Mouse (Mus musculus) MEL (cell line): Measurements from ENCODE around the gene Aco2. TPM values are rescaled to one million over a fixed set of nuclear protein-coding genes. Genes with fewer than 3 reads are reported as not detected.

ENCODE experiments used
- DNase-seq: peaks from one replicate; pipeline ENCODE4 v3.0.0; 2011; ENCODE audit warnings: low read depth, low spot score
- H3K27ac ChIP-seq: 2 replicates; pipeline ENCODE4 v1.5.1; 2012; ENCODE audit warnings: low read depth, mild to moderate bottlenecking, control low read depth, low read length, moderate library complexity; ENCODE audit not compliant: control insufficient read depth
- H3K27me3 ChIP-seq, 2 experiments: fragments of 150-350 bp in 1 of 2; sonication (generic) in 1 of 2; 2 replicates each; pipeline ENCODE4 v1.6.1; 2012; ENCODE audit warnings: low read length in 2 of 2, mild to moderate bottlenecking in 2 of 2, improper control_type of control experiment in 1 of 2, moderate library complexity in 1 of 2; ENCODE audit not compliant: insufficient read depth in 2 of 2, control insufficient read depth in 1 of 2
- H3K36me3 ChIP-seq, 2 experiments: 2 replicates each; pipeline ENCODE4 v1.6.1; 2012 to 2014; ENCODE audit warnings: low read length in 2 of 2, improper control_type of control experiment in 1 of 2, inconsistent platforms in 1 of 2, mild to moderate bottlenecking in 1 of 2; ENCODE audit not compliant: insufficient read depth in 2 of 2, control insufficient read depth in 1 of 2
- H3K4me1 ChIP-seq, 2 experiments: fragments of 150-350 bp in 1 of 2; sonication (generic) in 1 of 2; 2 replicates each; pipeline ENCODE4 v1.6.1; 2012; ENCODE audit warnings: low read length in 2 of 2, improper control_type of control experiment in 1 of 2, mild to moderate bottlenecking in 1 of 2; ENCODE audit not compliant: insufficient read depth in 2 of 2, control insufficient read depth in 1 of 2
- H3K4me3 ChIP-seq, 2 experiments: fragments of 150-350 bp in 1 of 2; sonication (generic) in 1 of 2; 2 replicates each; pipeline ENCODE4 v1.5.1; 2012; ENCODE audit warnings: low read depth in 2 of 2, low read length in 2 of 2, mild to moderate bottlenecking in 2 of 2, moderate library complexity in 2 of 2, control low read depth in 1 of 2, improper control_type of control experiment in 1 of 2; ENCODE audit not compliant: control insufficient read depth in 1 of 2, insufficient read depth in 1 of 2
- H3K79me2 ChIP-seq: 2 replicates; pipeline ENCODE4 v1.6.1; 2012; ENCODE audit warnings: mild to moderate bottlenecking, low read length, moderate library complexity; ENCODE audit not compliant: control insufficient read depth, poor library complexity, insufficient read depth
- H3K9ac ChIP-seq: 2 replicates; pipeline ENCODE4 v1.6.1; 2012; ENCODE audit warnings: low read depth, mild to moderate bottlenecking, control low read depth, low read length, moderate library complexity; ENCODE audit not compliant: control insufficient read depth, poor library complexity, severe bottlenecking
- H3K9me3 ChIP-seq: fragments of 150-350 bp; sonication (generic); replicated peaks from 2 replicates; pipeline ENCODE4 v1.6.1; 2012; ENCODE audit warnings: mild to moderate bottlenecking, low read length, improper control_type of control experiment, moderate library complexity; ENCODE audit not compliant: insufficient read depth
- BHLHE40 ChIP-seq: IDR thresholded peaks from 2 replicates; pipeline ENCODE4 v1.6.1; 2012; ENCODE audit warnings: low read depth, mild to moderate bottlenecking, inconsistent platforms, low read length, improper control_type of control experiment, borderline replicate concordance
- CHD1 ChIP-seq: IDR thresholded peaks from 2 replicates; pipeline ENCODE4 v1.6.1; 2012; ENCODE audit warnings: low read depth, mild to moderate bottlenecking, inconsistent platforms, low read length, improper control_type of control experiment
- E2F4 ChIP-seq: IDR thresholded peaks from 2 replicates; pipeline ENCODE4 v1.6.1; 2011; ENCODE audit warnings: low read depth, low read length, improper control_type of control experiment, borderline replicate concordance
- ETS1 ChIP-seq: IDR thresholded peaks from 2 replicates; pipeline ENCODE4 v1.6.1; 2012; ENCODE audit warnings: low read depth, mild to moderate bottlenecking, inconsistent platforms, low read length, improper control_type of control experiment, moderate library complexity
- HCFC1 ChIP-seq: IDR thresholded peaks from 2 replicates; pipeline ENCODE4 v1.6.1; 2012; ENCODE audit warnings: low read depth, mild to moderate bottlenecking, inconsistent platforms, low read length, improper control_type of control experiment, moderate library complexity
- JUND ChIP-seq: IDR thresholded peaks from 2 replicates; pipeline ENCODE4 v1.6.1; 2011; ENCODE audit warnings: low read depth, mild to moderate bottlenecking, improper control_type of control experiment, low read length
- KAT2A ChIP-seq: conservative IDR thresholded peaks from 2 replicates; pipeline ENCODE4 v1.6.1; 2012; ENCODE audit warnings: low read depth, low read length, improper control_type of control experiment, inconsistent platforms
- MAZ ChIP-seq: IDR thresholded peaks from 2 replicates; pipeline ENCODE4 v1.6.1; 2012; ENCODE audit warnings: low read depth, mild to moderate bottlenecking, inconsistent platforms, low read length, improper control_type of control experiment
- MEF2A ChIP-seq: IDR thresholded peaks from 2 replicates; pipeline ENCODE4 v1.6.1; 2014; ENCODE audit warnings: low read depth, mild to moderate bottlenecking, inconsistent platforms, low read length, improper control_type of control experiment; ENCODE audit not compliant: poor library complexity, insufficient replicate concordance, severe bottlenecking; ENCODE audit errors: extremely low read depth
- MXI1 ChIP-seq: IDR thresholded peaks from 2 replicates; pipeline ENCODE4 v1.6.1; 2011; ENCODE audit warnings: mild to moderate bottlenecking, low read depth, low read length, improper control_type of control experiment
- MYB ChIP-seq: IDR thresholded peaks from 2 replicates; pipeline ENCODE4 v1.6.1; 2011; ENCODE audit warnings: mild to moderate bottlenecking, low read depth, low read length, improper control_type of control experiment
- MYC ChIP-seq: IDR thresholded peaks from 2 replicates; pipeline ENCODE4 v1.6.1; 2011; ENCODE audit warnings: low read depth, mild to moderate bottlenecking, low read length, improper control_type of control experiment, moderate library complexity
- NELFE ChIP-seq: IDR thresholded peaks from 2 replicates; pipeline ENCODE4 v1.6.1; 2011; ENCODE audit warnings: low read depth, low read length, improper control_type of control experiment
- POLR2AphosphoS5 ChIP-seq: IDR thresholded peaks from 2 replicates; pipeline ENCODE4 v1.6.1; 2012; ENCODE audit warnings: low read depth, borderline replicate concordance, mild to moderate bottlenecking, inconsistent platforms, low read length, moderate library complexity, mixed read lengths
- RAD21 ChIP-seq: IDR thresholded peaks from 2 replicates; pipeline ENCODE4 v1.6.1; 2011; ENCODE audit warnings: mild to moderate bottlenecking, low read depth, low read length, improper control_type of control experiment
- RCOR1 ChIP-seq: IDR thresholded peaks from 2 replicates; pipeline ENCODE4 v1.6.1; 2012; ENCODE audit warnings: low read depth, mild to moderate bottlenecking, inconsistent platforms, low read length, improper control_type of control experiment
- SMC3 ChIP-seq: IDR thresholded peaks from 2 replicates; pipeline ENCODE4 v1.6.1; 2011; ENCODE audit warnings: low read depth, low read length, improper control_type of control experiment
- TCF12 ChIP-seq: IDR thresholded peaks from 2 replicates; pipeline ENCODE4 v1.6.1; 2014; ENCODE audit warnings: low read depth, mild to moderate bottlenecking, inconsistent platforms, low read length, improper control_type of control experiment, moderate library complexity
- UBTF ChIP-seq: IDR thresholded peaks from 2 replicates; pipeline ENCODE4 v1.6.1; 2012; ENCODE audit warnings: low read depth, mild to moderate bottlenecking, inconsistent platforms, low read length, improper control_type of control experiment, moderate library complexity, borderline replicate concordance; ENCODE audit not compliant: insufficient read depth
- USF1 ChIP-seq: IDR thresholded peaks from 2 replicates; pipeline ENCODE4 v1.6.1; 2014; ENCODE audit warnings: low read depth, mild to moderate bottlenecking, inconsistent platforms, low read length, improper control_type of control experiment, moderate library complexity
- ZC3H11A ChIP-seq: IDR thresholded peaks from 2 replicates; pipeline ENCODE4 v1.6.1; 2012; ENCODE audit warnings: low read depth, mild to moderate bottlenecking, inconsistent platforms, low read length, improper control_type of control experiment
- ZKSCAN1 ChIP-seq: IDR thresholded peaks from 2 replicates; pipeline ENCODE4 v1.6.1; 2012; ENCODE audit warnings: low read depth, mild to moderate bottlenecking, inconsistent platforms, low read length, improper control_type of control experiment, moderate library complexity
- ZNF384 ChIP-seq: IDR thresholded peaks from 2 replicates; pipeline ENCODE4 v1.6.1; 2012; ENCODE audit warnings: low read depth, mild to moderate bottlenecking, inconsistent platforms, low read length, improper control_type of control experiment
- polyA plus RNA-seq, 2 experiments: library from polyadenylated mRNA; stranded (reverse) in 1 of 2; unstranded in 1 of 2; fragments of >175 nt in 1 of 2; fragments of >200 nt in 1 of 2; gene quantifications; 2 replicates each; pipeline versions ENCODE4 v1.2.1 to v1.2.4; 2012; ENCODE audit warnings: low replicate concordance in 2 of 2, low read depth in 1 of 2; ENCODE audit not compliant: insufficient read length in 2 of 2, insufficient read depth in 1 of 2, missing spikeins in 1 of 2
- total RNA-seq: library from RNA; depleted of rRNA; stranded (reverse); fragments of 300-350 nt; gene quantifications from 2 replicates; pipeline ENCODE4 v1.2.3, GENCODE M21; 2012

Aco2 gene
- total and polyA plus RNA-seq, 3 experiments: 248 to 1,242 (median 447) TPM

DNA sequence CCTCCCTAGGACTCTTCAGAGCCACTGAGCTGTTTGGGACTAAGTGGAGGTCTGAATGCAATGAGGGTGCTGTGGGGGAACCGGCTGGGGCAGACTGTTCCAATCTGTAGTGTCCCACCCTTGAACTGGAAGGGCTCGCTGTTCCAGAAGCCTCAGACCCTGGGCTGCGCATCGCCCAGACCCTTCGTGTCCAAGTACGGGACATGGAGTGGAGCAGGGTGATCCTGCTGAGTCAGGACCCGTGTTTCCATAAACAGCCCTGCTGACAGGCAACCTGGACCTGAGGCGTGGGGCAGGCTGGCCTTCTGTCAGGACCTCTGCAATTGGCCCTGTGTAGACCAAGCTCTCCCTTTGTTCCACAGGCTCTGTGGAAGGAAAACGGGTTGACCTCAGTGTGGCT lies 25.4 kb upstream of the Aco2 start:
- DNase-seq: no peak
- Histone ChIP-seq H3K36me3 (peaks cover 0 to 3% of the 10 kb centered on the region in 2 experiments; a peak in 2 of 4 replicates), H3K9ac (no peak overlapping the region), H3K4me3 (no peak overlapping the region), H3K27ac (no peak overlapping the region), H3K79me2 (peaks cover 12% of the 10 kb centered on the region), H3K27me3 (no peaks in the 10 kb centered on the region), H3K9me3 (no peaks in the 10 kb centered on the region), H3K4me1 (no peaks in the 10 kb centered on the region)
- no peak for TF ChIP-seq MXI1
- TF ChIP-seq CHD1: no peak
- TF ChIP-seq USF1: no peak
- TF ChIP-seq ZKSCAN1: no peak
- TF ChIP-seq POLR2AphosphoS5: no peak
- no peak for TF ChIP-seq NELFE
- TF ChIP-seq E2F4: no peak
- no peak for TF ChIP-seq RAD21
- TF ChIP-seq JUND: no peak

DNA sequence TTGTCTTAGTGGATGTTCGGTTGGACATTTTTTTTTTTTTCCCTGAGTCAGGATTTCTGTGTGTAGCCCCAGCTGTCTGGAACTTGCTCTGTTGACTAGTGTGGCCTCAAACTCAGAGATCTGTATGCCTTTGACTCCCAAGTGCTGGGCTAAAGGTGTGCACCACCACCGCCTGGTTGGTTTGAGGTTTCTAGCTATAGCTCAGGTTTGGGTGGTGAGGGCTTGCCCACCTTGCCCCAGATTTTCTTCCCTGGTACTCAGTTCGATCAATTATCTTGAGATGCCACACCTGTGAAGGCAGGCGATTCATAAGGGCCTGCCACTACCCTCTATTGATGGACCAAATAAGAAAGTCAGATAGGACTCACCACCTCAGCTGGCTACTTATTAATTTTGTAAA lies 24.9 kb upstream of the Aco2 start:
- Histone ChIP-seq H3K4me3 (no peak overlapping the region), H3K79me2 (peaks cover 12% of the 10 kb centered on the region), H3K27ac (no peak overlapping the region), H3K9me3 (no peaks in the 10 kb centered on the region), H3K36me3 (peaks cover 0 to 6% of the 10 kb centered on the region in 2 experiments; a peak in 2 of 4 replicates), H3K9ac (no peak overlapping the region), H3K27me3 (no peaks in the 10 kb centered on the region), H3K4me1 (no peaks in the 10 kb centered on the region)
- TF ChIP-seq SMC3 (no peak), HCFC1 (no peak), MYB (no peak), TCF12 (no peak), ZNF384 (no peak), ETS1 (no peak), KAT2A (no peak), E2F4 (no peak), ZC3H11A (no peak), MYC (no peak), JUND (no peak), MEF2A (no peak), MXI1 (no peak), MAZ (no peak), BHLHE40 (no peak), RCOR1 (no peak), UBTF (no peak), RAD21 (no peak), NELFE (no peak)
- DNase-seq: no peak
